Mouse (Mus musculus) C2C12 (cell line): ENCODE measurements around the gene Lcor.

ENCODE experiments used
- CTCF ChIP-seq: IDR thresholded peaks from one replicate; pipeline ENCODE4 v1.5.1; 2011; ENCODE audit not compliant: control insufficient read depth, insufficient read depth, insufficient read length
- MAX ChIP-seq: IDR thresholded peaks from one replicate; pipeline ENCODE4 v1.6.1; 2011; ENCODE audit warnings: mild to moderate bottlenecking, control low read depth
- MYOD1 ChIP-seq: IDR thresholded peaks from one replicate; pipeline ENCODE4 v1.6.1; 2011; ENCODE audit warnings: low read depth; ENCODE audit not compliant: control insufficient read depth, insufficient read length
- MYOG ChIP-seq: IDR thresholded peaks from one replicate; pipeline ENCODE4 v1.6.1; 2011; ENCODE audit not compliant: control insufficient read depth, insufficient read length; ENCODE audit errors: extremely low read depth
- USF1 ChIP-seq: IDR thresholded peaks from one replicate; pipeline ENCODE4 v1.6.1; 2011; ENCODE audit warnings: low read depth, mild to moderate bottlenecking, control low read depth, moderate library complexity

DNA sequence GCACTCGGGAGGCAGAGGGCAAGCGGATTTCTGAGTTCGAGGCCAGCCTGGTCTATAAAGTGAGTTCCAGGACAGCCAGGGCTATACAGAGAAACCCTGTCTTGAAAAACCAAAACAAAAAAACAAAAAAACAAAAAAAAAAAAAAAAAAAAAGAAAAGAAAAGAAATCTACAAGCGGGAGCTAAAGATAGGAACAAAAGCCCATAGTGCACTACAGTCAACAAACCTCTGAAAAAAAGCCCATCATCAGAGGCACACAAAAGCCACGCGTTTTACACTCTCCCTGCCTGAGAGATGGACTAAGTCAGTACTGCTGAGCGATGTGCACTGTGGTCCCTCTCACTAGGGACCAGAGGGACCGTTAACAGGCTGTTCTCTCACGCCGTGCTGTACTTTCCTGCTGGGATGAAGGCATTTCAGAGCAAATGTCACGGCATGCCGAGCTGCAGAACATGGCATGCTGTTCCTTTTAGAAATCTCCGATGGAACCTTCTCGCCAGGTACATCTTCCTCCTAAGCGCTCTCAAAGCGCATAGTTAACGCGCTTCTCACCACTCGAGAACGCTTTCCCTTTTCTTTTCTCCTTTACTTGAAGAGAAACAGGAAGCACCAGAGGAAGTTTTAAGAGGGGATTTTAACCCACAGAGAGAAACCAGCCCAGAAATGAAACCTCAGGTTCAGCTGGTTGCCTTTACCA, 40.4 kb upstream of the Lcor start:
- TF ChIP-seq CTCF (no peak), MYOD1 (no peak), MYOG (no peak), MAX (no peak), USF1 (no peak)
